Mouse (Mus musculus) left cerebral cortex, adult 8-10 months (tissue): ENCODE data around the gene Bckdhb. TPM values are rescaled to one million over a fixed set of nuclear protein-coding genes. Genes with fewer than 3 reads are reported as not detected.
A peak's percentile ranks its signal among the peaks of the same experiment; 100 is the strongest.
"Not testable (repeated sequence)": the region's sequence is repeated elsewhere in the genome, so short reads cannot be mapped to it uniquely, and the experiment has no call there.

Experiments
- DNase-seq, 2 experiments: peaks; one replicate each; pipeline ENCODE4 v3.0.0; 2022; ENCODE audit warnings: low spot score in 2 of 2
- total RNA-seq, 4 experiments: library from RNA; stranded (reverse); gene quantifications; 2 replicates each; pipeline ENCODE4 v1.2.4; 2022

Gene Bckdhb
- total RNA-seq, 4 experiments from 2014 or later, result 37.9 to 43.8 (median 42.5) TPM

GRCm38 (mm10) chr9:83962098-83963086, 37.4 kb downstream of the Bckdhb start:
- DNase-seq, result peak; percentile 49 to 57

- no peak for DNase-seq
Measured at GRCm38 (mm10) chr9:83963296-83963695, 38.4 kb downstream of the Bckdhb start.

- no peak for DNase-seq
Measured at GRCm38 (mm10) chr9:83964376-83964775, 39.4 kb downstream of the Bckdhb start.

- no peak for DNase-seq
Measured at GRCm38 (mm10) chr9:83967439-83968050, 42.6 kb downstream of the Bckdhb start.

GRCm38 (mm10) chr9:83969326-83969725, 44.4 kb downstream of the Bckdhb start:
- no peak for DNase-seq

- DNase-seq, result no peak
Measured at GRCm38 (mm10) chr9:83973467-83973866, 48.5 kb downstream of the Bckdhb start.

GRCm38 (mm10) chr9:83975811-83976210, 50.9 kb downstream of the Bckdhb start:
- no peak for DNase-seq

- DNase-seq, result no peak
Measured at GRCm38 (mm10) chr9:83981234-83981633, 56.3 kb downstream of the Bckdhb start.

- DNase-seq, result no peak
Measured at GRCm38 (mm10) chr9:84008961-84009360, 84.0 kb downstream of the Bckdhb start.

- DNase-seq, result no peak
Measured at GRCm38 (mm10) chr9:84011146-84011545, 86.2 kb downstream of the Bckdhb start.

- DNase-seq, result not testable (repeated sequence)
Measured at GRCm38 (mm10) chr9:84018141-84018540, 93.2 kb downstream of the Bckdhb start.

- DNase-seq, result no peak
Measured at GRCm38 (mm10) chr9:84019627-84020026, 94.7 kb downstream of the Bckdhb start.

- no peak for DNase-seq
Measured at GRCm38 (mm10) chr9:84021189-84021588, 96.2 kb downstream of the Bckdhb start.

GRCm38 (mm10) chr9:84028120-84028519, 103.2 kb downstream of the Bckdhb start:
- no peak for DNase-seq

GRCm38 (mm10) chr9:84030691-84031290, 105.8 kb downstream of the Bckdhb start:
- no peak for DNase-seq

- no peak for DNase-seq
Measured at GRCm38 (mm10) chr9:84031406-84031805, 106.5 kb downstream of the Bckdhb start.

- no peak for DNase-seq
Measured at GRCm38 (mm10) chr9:84032669-84033341, 107.9 kb downstream of the Bckdhb start.

GRCm38 (mm10) chr9:84036046-84036445, 111.1 kb downstream of the Bckdhb start:
- DNase-seq, result no peak

GRCm38 (mm10) chr9:84037224-84037623, 112.3 kb downstream of the Bckdhb start:
- no peak for DNase-seq

- no peak for DNase-seq
Measured at GRCm38 (mm10) chr9:84038946-84039345, 114.0 kb downstream of the Bckdhb start.

GRCm38 (mm10) chr9:84040376-84040775, 115.4 kb downstream of the Bckdhb start:
- no peak for DNase-seq
